Mouse (Mus musculus) liver, embryonic 14.5 days (tissue): ENCODE results near the gene Duox1. TPM values are rescaled to one million over a fixed set of nuclear protein-coding genes. Genes with fewer than 3 reads are reported as not detected.
"Not testable (repeated sequence)": the region's sequence is repeated elsewhere in the genome, so short reads cannot be mapped to it uniquely, and the experiment has no call there.

Source experiments
- ATAC-seq: fragments of 200-750 bp; cut with Nextera tagmentation; 2 replicates; pipeline ENCODE4 v1.8.0; 2017; ENCODE audit warnings: moderate number of reproducible peaks, mild to moderate bottlenecking, moderate library complexity; ENCODE audit not compliant: insufficient read depth
- DNase-seq, 3 experiments: peaks; one replicate each; pipeline ENCODE4 v3.0.0-alpha.2; 2012 to 2013; ENCODE audit warnings: low read depth in 3 of 3, low spot score in 3 of 3
- H3K27ac ChIP-seq: fragments of 300-500 bp; sonication (generic); 2 replicates; pipeline ENCODE4 v1.5.1; 2014; ENCODE audit warnings: moderate library complexity, mild to moderate bottlenecking, control low read depth, inconsistent platforms
- H3K27me3 ChIP-seq: fragments of 300-500 bp; sonication (generic); 2 replicates; pipeline ENCODE4 v1.6.1; 2014; ENCODE audit warnings: mild to moderate bottlenecking, low read length, moderate library complexity; ENCODE audit not compliant: control insufficient read depth, insufficient read depth
- H3K36me3 ChIP-seq: fragments of 300-500 bp; sonication (generic); replicated peaks from 2 replicates; pipeline ENCODE4 v1.6.1; 2014; ENCODE audit warnings: low read depth; ENCODE audit not compliant: control insufficient read depth, insufficient read depth
- H3K4me1 ChIP-seq, 2 experiments: fragments of 200-500 bp in 1 of 2; fragments of 300-500 bp in 1 of 2; sonication (generic) in 1 of 2; replicated peaks; 2 replicates each; pipeline ENCODE4 v1.6.1; 2012 to 2014; ENCODE audit warnings: antibody characterized with exemption in 1 of 2, inconsistent platforms in 1 of 2, low read length in 1 of 2; ENCODE audit not compliant: control insufficient read depth in 2 of 2, insufficient read depth in 2 of 2
- H3K4me2 ChIP-seq: fragments of 300-500 bp; sonication (generic); 2 replicates; pipeline ENCODE4 v1.6.1; 2014; ENCODE audit warnings: low read depth, mild to moderate bottlenecking, control low read depth, moderate library complexity
- H3K4me3 ChIP-seq, 2 experiments: fragments of 200-500 bp in 1 of 2; fragments of 300-500 bp in 1 of 2; sonication (generic) in 1 of 2; 2 replicates each; pipeline ENCODE4 v1.5.1; 2012 to 2014; ENCODE audit warnings: low read depth in 2 of 2, low read length in 2 of 2, mild to moderate bottlenecking in 2 of 2, control low read depth in 1 of 2, inconsistent platforms in 1 of 2, moderate library complexity in 1 of 2; ENCODE audit not compliant: insufficient read depth in 1 of 2
- H3K9ac ChIP-seq: fragments of 300-500 bp; sonication (generic); replicated peaks from 2 replicates; pipeline ENCODE4 v1.6.1; 2014; ENCODE audit warnings: mild to moderate bottlenecking, control low read depth, moderate library complexity
- H3K9me3 ChIP-seq: fragments of 300-500 bp; sonication (generic); 2 replicates; pipeline ENCODE4 v1.6.1; 2016; ENCODE audit warnings: low read length, mixed read lengths; ENCODE audit not compliant: control insufficient read depth
- CTCF ChIP-seq: IDR thresholded peaks from 2 replicates; pipeline ENCODE4 v1.5.1; 2016; ENCODE audit warnings: antibody characterized with exemption, low read depth, control low read depth
- EP300 ChIP-seq: IDR thresholded peaks from 2 replicates; pipeline ENCODE4 v1.6.1; 2016; ENCODE audit warnings: antibody characterized with exemption, low read depth
- WGBS: fragments of 180-500 bp; shearing (Covaris S2); extraction: QIAGEN DNeasy Blood & Tissue Kit; methylation state at CpG from one replicate; pipeline ENCODE4 v1.1.7; 2014; ENCODE audit not compliant: insufficient replicate concordance; 5-methylcytosine and 5-hydroxymethylcytosine counted together
- polyA plus RNA-seq, 2 experiments: library from polyadenylated mRNA; depleted of rRNA in 1 of 2; stranded (reverse) in 1 of 2; unstranded in 1 of 2; fragments of >200 nt; fragmentation: Nextera tagmentation in 1 of 2; extraction: Ambion mirVana in 1 of 2; gene quantifications; 2 replicates each; pipeline versions ENCODE4 v1.2.1 to v1.2.3; 2012 to 2014

Duox1 gene
- polyA plus RNA-seq, 2 experiments, result not detected

GRCm38 (mm10) chr2:122381329-122382103 lies 66.0 kb downstream of the Duox1 start:
- no peak for TF ChIP-seq CTCF
- TF ChIP-seq EP300, result no peak
- Histone ChIP-seq H3K4me1 (peaks cover 2 to 8% of the 10 kb centered on the region in 2 experiments; a peak in 2 of 4 replicates), H3K4me3 (no peak overlapping the region), H3K27me3 (no peaks in the 10 kb centered on the region), H3K9ac (no peak overlapping the region), H3K4me2 (peak overlapping the region; percentile 61), H3K27ac (no peak overlapping the region), H3K36me3 (no peaks in the 10 kb centered on the region), H3K9me3 (no peaks in the 10 kb centered on the region)
- 54% methylated on average over 16 of the region's 16 CpGs for WGBS
- ATAC-seq (no peak), DNase-seq (no peak)

GRCm38 (mm10) chr2:122382121-122382520 lies 66.6 kb downstream of the Duox1 start:
- peaks cover 2 to 7% of the 10 kb centered on the region in 2 experiments; a peak in 2 of 4 replicates for H3K4me1 ChIP-seq
- WGBS, result 52% methylated on average over 6 of the region's 6 CpGs
- no peaks in the 10 kb centered on the region for H3K27me3 ChIP-seq
- no peaks in the 10 kb centered on the region for H3K36me3 ChIP-seq
- ATAC-seq, result no peak
- no peak overlapping the region for H3K27ac ChIP-seq
- no peak overlapping the region for H3K9ac ChIP-seq
- H3K9me3 ChIP-seq, result no peaks in the 10 kb centered on the region
- H3K4me2 ChIP-seq, result no peak overlapping the region
- H3K4me3 ChIP-seq, result no peak overlapping the region
- no peak for TF ChIP-seq CTCF
- no peak for TF ChIP-seq EP300
- no peak for DNase-seq

GRCm38 (mm10) chr2:122385095-122385494 lies 69.6 kb downstream of the Duox1 start:
- TF ChIP-seq CTCF (peak; percentile 52), EP300 (no peak)
- H3K9ac ChIP-seq, result no peak overlapping the region
- H3K9me3 ChIP-seq, result no peaks in the 10 kb centered on the region
- no peaks in the 10 kb centered on the region for H3K36me3 ChIP-seq
- H3K4me2 ChIP-seq, result no peak overlapping the region
- peaks cover 0 to 3% of the 10 kb centered on the region in 2 experiments; a peak in 1 of 4 replicates for H3K4me1 ChIP-seq
- H3K27ac ChIP-seq, result no peak overlapping the region
- 34% methylated on average over 3 of the region's 3 CpGs for WGBS
- H3K4me3 ChIP-seq, result no peak overlapping the region
- DNase-seq, result no peak
- ATAC-seq, result no peak
- H3K27me3 ChIP-seq, result no peaks in the 10 kb centered on the region

- not testable (repeated sequence) for H3K36me3 ChIP-seq, ATAC-seq, H3K4me1 ChIP-seq, H3K9me3 ChIP-seq, H3K4me2 ChIP-seq, DNase-seq, H3K27ac ChIP-seq, H3K4me3 ChIP-seq, H3K9ac ChIP-seq, H3K27me3 ChIP-seq
- WGBS, result 73% methylated on average over 3 of the region's 3 CpGs
Measured at GRCm38 (mm10) chr2:122387135-122387534, 71.7 kb downstream of the Duox1 start.

GRCm38 (mm10) chr2:122396150-122396549 lies 80.7 kb downstream of the Duox1 start:
- Histone ChIP-seq H3K9me3 (no peaks in the 10 kb centered on the region), H3K4me2 (no peak overlapping the region), H3K36me3 (no peaks in the 10 kb centered on the region), H3K27me3 (no peaks in the 10 kb centered on the region), H3K9ac (no peak overlapping the region), H3K27ac (no peak overlapping the region), H3K4me3 (no peak overlapping the region), H3K4me1 (no peaks in the 10 kb centered on the region)
- DNase-seq, result no peak
- no peak for ATAC-seq
- 69% methylated on average over 1 of the region's 1 CpGs for WGBS
- TF ChIP-seq CTCF (no peak), EP300 (no peak)

Other genes with a start within 250 kb of the Duox1 start
- 2.4 and 2.5 TPM in 2 replicates for gene Spg11, start 197.3 kb upstream of the Duox1 start, polyA plus RNA-seq (2012; rRNA removed)
- gene Spg11, start 197.3 kb upstream of the Duox1 start, polyA plus RNA-seq (2014; fragmentation: Nextera tagmentation; extraction: Ambion mirVana), result 3.4 and 3.9 TPM in 2 replicates
- gene B2m, start 168.0 kb upstream of the Duox1 start, polyA plus RNA-seq (2012; rRNA removed), result 156 and 227 TPM in 2 replicates
- 413 and 419 TPM in 2 replicates for gene B2m, start 168.0 kb upstream of the Duox1 start, polyA plus RNA-seq (2014; fragmentation: Nextera tagmentation; extraction: Ambion mirVana)
- gene Trim69, start 155.0 kb upstream of the Duox1 start, polyA plus RNA-seq (2012; rRNA removed), result 0.08 TPM in 1 of 2 replicates, not detected in the other
- gene Trim69, start 155.0 kb upstream of the Duox1 start, polyA plus RNA-seq (2014; fragmentation: Nextera tagmentation; extraction: Ambion mirVana), result not detected in 2 replicates
- gene Patl2, start 129.5 kb upstream of the Duox1 start, polyA plus RNA-seq (2012; rRNA removed), result 0.01 and 0.04 TPM in 2 replicates
- 0.11 TPM in 1 of 2 replicates, not detected in the other for gene Patl2, start 129.5 kb upstream of the Duox1 start, polyA plus RNA-seq (2014; fragmentation: Nextera tagmentation; extraction: Ambion mirVana)
- not detected in 2 replicates for gene Terb2, start 129.4 kb upstream of the Duox1 start, polyA plus RNA-seq (2012; rRNA removed)
- not detected in 2 replicates for gene Terb2, start 129.4 kb upstream of the Duox1 start, polyA plus RNA-seq (2014; fragmentation: Nextera tagmentation; extraction: Ambion mirVana)
- 47.6 and 68.4 TPM in 2 replicates for gene Sord, start 80.9 kb upstream of the Duox1 start, polyA plus RNA-seq (2012; rRNA removed)
- 146 and 160 TPM in 2 replicates for gene Sord, start 80.9 kb upstream of the Duox1 start, polyA plus RNA-seq (2014; fragmentation: Nextera tagmentation; extraction: Ambion mirVana)
- gene Duox2, start 17.2 kb upstream of the Duox1 start, polyA plus RNA-seq (2012; rRNA removed), result 0.01 TPM in 1 of 2 replicates, not detected in the other
- gene Duox2, start 17.2 kb upstream of the Duox1 start, polyA plus RNA-seq (2014; fragmentation: Nextera tagmentation; extraction: Ambion mirVana), result not detected in 2 replicates
- not detected in 2 replicates for gene Duoxa2, start 16.8 kb upstream of the Duox1 start, polyA plus RNA-seq (2012; rRNA removed)
- gene Duoxa2, start 16.8 kb upstream of the Duox1 start, polyA plus RNA-seq (2014; fragmentation: Nextera tagmentation; extraction: Ambion mirVana), result not detected in 2 replicates
- gene Duoxa1, start 1.9 kb upstream of the Duox1 start, polyA plus RNA-seq (2012; rRNA removed), result not detected in 2 replicates
- gene Duoxa1, start 1.9 kb upstream of the Duox1 start, polyA plus RNA-seq (2014; fragmentation: Nextera tagmentation; extraction: Ambion mirVana), result not detected in 2 replicates
- gene Shf, start 53.5 kb downstream of the Duox1 start, polyA plus RNA-seq (2012; rRNA removed), result 4.4 and 7.1 TPM in 2 replicates
- gene Shf, start 53.5 kb downstream of the Duox1 start, polyA plus RNA-seq (2014; fragmentation: Nextera tagmentation; extraction: Ambion mirVana), result 1.6 and 1.8 TPM in 2 replicates
- gene Slc28a2, start 110.8 kb downstream of the Duox1 start, polyA plus RNA-seq (2012; rRNA removed), result 0.31 and 0.45 TPM in 2 replicates
- 0.77 and 0.86 TPM in 2 replicates for gene Slc28a2, start 110.8 kb downstream of the Duox1 start, polyA plus RNA-seq (2014; fragmentation: Nextera tagmentation; extraction: Ambion mirVana)
- gene Gm14085, start 169.3 kb downstream of the Duox1 start, polyA plus RNA-seq (2012; rRNA removed), result not detected in 2 replicates
- gene Gm14085, start 169.3 kb downstream of the Duox1 start, polyA plus RNA-seq (2014; fragmentation: Nextera tagmentation; extraction: Ambion mirVana), result not detected in 2 replicates